Mouse (Mus musculus) midbrain, postnatal 0 days (tissue): ENCODE measurements around the gene Kcnk13. TPM values are rescaled to one million over a fixed set of nuclear protein-coding genes. Genes with fewer than 3 reads are reported as not detected.
"Not testable (repeated sequence)": the region's sequence is repeated elsewhere in the genome, so short reads cannot be mapped to it uniquely, and the experiment has no call there.

Experiments
- ATAC-seq: fragments of 200-750 bp; cut with Nextera tagmentation; 2 replicates; pipeline ENCODE4 v1.8.0; 2017; ENCODE audit warnings: moderate number of reproducible peaks, mild to moderate bottlenecking, moderate TSS enrichment, moderate library complexity; ENCODE audit not compliant: low FRiP score
- DNase-seq: peaks from one replicate; pipeline ENCODE4 v3.0.0-alpha.2; 2015; ENCODE audit warnings: low spot score
- H3K27ac ChIP-seq: fragments of 300-500 bp; sonication (generic); 2 replicates; pipeline ENCODE4 v1.5.1; 2014; ENCODE audit warnings: low read depth, mild to moderate bottlenecking, low read length, mixed read lengths
- H3K27me3 ChIP-seq: fragments of 300-500 bp; sonication (generic); 2 replicates; pipeline ENCODE4 v1.6.1; 2014; ENCODE audit warnings: low read length, control low read depth, mixed read lengths; ENCODE audit not compliant: insufficient read depth
- H3K36me3 ChIP-seq: fragments of 300-500 bp; sonication (generic); 2 replicates; pipeline ENCODE4 v1.6.1; 2014; ENCODE audit warnings: low read length, control low read depth, mixed read lengths; ENCODE audit not compliant: insufficient read depth
- H3K4me1 ChIP-seq: fragments of 300-500 bp; sonication (generic); 2 replicates; pipeline ENCODE4 v1.6.1; 2014; ENCODE audit warnings: mild to moderate bottlenecking, control low read depth, antibody characterized with exemption, low read length, mixed read lengths; ENCODE audit not compliant: insufficient read depth
- H3K4me2 ChIP-seq: fragments of 300-500 bp; sonication (generic); 2 replicates; pipeline ENCODE4 v1.6.1; 2014; ENCODE audit warnings: low read depth, mild to moderate bottlenecking, low read length, mixed read lengths; ENCODE audit not compliant: poor library complexity, severe bottlenecking
- H3K4me3 ChIP-seq: fragments of 300-500 bp; sonication (generic); 2 replicates; pipeline ENCODE4 v1.5.1; 2014; ENCODE audit warnings: low read depth, mild to moderate bottlenecking, low read length, moderate library complexity
- H3K9ac ChIP-seq: fragments of 300-500 bp; sonication (generic); replicated peaks from 2 replicates; pipeline ENCODE4 v1.6.1; 2014; ENCODE audit warnings: mild to moderate bottlenecking, low read length, moderate library complexity, mixed read lengths; ENCODE audit not compliant: poor library complexity, severe bottlenecking
- H3K9me3 ChIP-seq: fragments of 300-500 bp; sonication (generic); 2 replicates; pipeline ENCODE4 v1.6.1; 2016; ENCODE audit warnings: low read length, control low read depth
- CTCF ChIP-seq: IDR thresholded peaks from 2 replicates; pipeline ENCODE4 v1.5.1; 2016; ENCODE audit warnings: antibody characterized with exemption, mild to moderate bottlenecking
- WGBS: fragments of 180-500 bp; shearing (Covaris S2); extraction: QIAGEN DNeasy Blood & Tissue Kit; methylation state at CpG from one replicate; pipeline ENCODE4 v1.1.7; 2014; 5-methylcytosine and 5-hydroxymethylcytosine counted together
- polyA plus RNA-seq: library from polyadenylated mRNA; unstranded; fragments of >200 nt; fragmentation: Nextera tagmentation; extraction: Ambion mirVana; gene quantifications from 2 replicates; pipeline ENCODE4 v1.2.1, GENCODE M21; 2015
- total RNA-seq: library from RNA; depleted of rRNA; stranded (reverse); fragments of >200 nt; gene quantifications from 2 replicates; pipeline ENCODE4 v1.2.3, GENCODE M21; 2014

The Kcnk13 gene
- total and polyA plus RNA-seq, 2 experiments from 2014 or later, result 1.3 to 1.5 TPM

- Histone ChIP-seq H3K4me1 (peaks cover 13% of the 10 kb centered on the region; the same call in 1 of the 2 replicates), H3K9me3 (no peaks in the 10 kb centered on the region), H3K36me3 (no peaks in the 10 kb centered on the region), H3K4me2 (peak overlapping the region; percentile 98), H3K9ac (peak overlapping the region; percentile 59), H3K27ac (no peak overlapping the region), H3K4me3 (peak overlapping the region; percentile 58), H3K27me3 (peaks cover 55% of the 10 kb centered on the region)
- ATAC-seq (no peak), DNase-seq (no peak)
- TF ChIP-seq CTCF, result no peak
- 5% methylated on average over 25 of the region's 25 CpGs for WGBS
Measured at GRCm38 (mm10) chr12:99966116-99966770, 1.9 kb downstream of the Kcnk13 start.

DNA sequence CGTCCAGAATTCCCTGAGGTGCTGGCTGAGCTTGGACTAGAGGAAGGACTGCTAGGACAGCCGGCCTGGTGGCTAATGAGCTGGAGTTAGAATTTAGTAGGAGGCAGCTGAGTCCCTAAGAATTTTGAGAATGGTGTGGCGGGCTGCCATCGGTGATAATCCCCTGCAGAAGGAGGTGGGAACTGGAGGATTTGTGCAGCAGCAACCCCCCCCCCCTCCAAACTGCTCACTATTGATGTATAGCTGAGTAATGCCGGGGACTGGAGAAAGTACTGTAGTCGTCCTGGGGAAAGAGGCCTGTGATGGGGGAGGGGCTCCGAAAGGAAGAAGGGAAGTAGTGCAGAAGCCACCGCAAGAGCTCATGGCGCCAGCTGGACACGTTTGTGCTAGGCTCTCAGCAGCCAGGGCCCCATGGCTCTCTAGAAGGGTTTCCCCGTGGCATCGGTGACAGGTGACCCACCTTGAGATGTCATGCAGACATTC is 2.6 kb downstream of the Kcnk13 start:
- Histone ChIP-seq H3K27me3 (peaks cover 55% of the 10 kb centered on the region), H3K4me1 (peaks cover 13% of the 10 kb centered on the region; the same call in 1 of the 2 replicates), H3K9me3 (no peaks in the 10 kb centered on the region), H3K4me3 (no peak overlapping the region), H3K27ac (no peak overlapping the region), H3K36me3 (no peaks in the 10 kb centered on the region), H3K9ac (no peak overlapping the region), H3K4me2 (peak overlapping the region; percentile 2; the same call in 1 of the 2 replicates)
- WGBS, result 13% methylated on average over 12 of the region's 12 CpGs
- no peak for TF ChIP-seq CTCF
- ATAC-seq (0 out of 2 replicates have a peak, but pooled peaks have one; percentile 25), DNase-seq (peak; percentile 18)

- no peak for DNase-seq
- no peaks in the 10 kb centered on the region for H3K9me3 ChIP-seq
- no peaks in the 10 kb centered on the region for H3K36me3 ChIP-seq
- no peak overlapping the region for H3K27ac ChIP-seq
- no peak overlapping the region for H3K4me3 ChIP-seq
- H3K4me1 ChIP-seq, result peaks cover 6% of the 10 kb centered on the region; the same call in 1 of the 2 replicates
- WGBS, result 78% methylated on average over 4 of the region's 4 CpGs
- peaks cover 36% of the 10 kb centered on the region for H3K27me3 ChIP-seq
- no peak overlapping the region for H3K9ac ChIP-seq
- no peak overlapping the region for H3K4me2 ChIP-seq
- ATAC-seq, result no peak
- no peak for TF ChIP-seq CTCF
Measured at GRCm38 (mm10) chr12:99969906-99970305, 5.6 kb downstream of the Kcnk13 start.

- H3K9me3 ChIP-seq, ATAC-seq, H3K4me1 ChIP-seq, H3K27ac ChIP-seq, H3K9ac ChIP-seq, H3K4me2 ChIP-seq, H3K36me3 ChIP-seq, H3K4me3 ChIP-seq, DNase-seq: not testable (repeated sequence)
- WGBS, result 77% methylated on average over 7 of the region's 7 CpGs
- peaks cover 27% of the 10 kb centered on the region for H3K27me3 ChIP-seq
Measured at GRCm38 (mm10) chr12:99971205-99971894, 7.1 kb downstream of the Kcnk13 start.

DNA sequence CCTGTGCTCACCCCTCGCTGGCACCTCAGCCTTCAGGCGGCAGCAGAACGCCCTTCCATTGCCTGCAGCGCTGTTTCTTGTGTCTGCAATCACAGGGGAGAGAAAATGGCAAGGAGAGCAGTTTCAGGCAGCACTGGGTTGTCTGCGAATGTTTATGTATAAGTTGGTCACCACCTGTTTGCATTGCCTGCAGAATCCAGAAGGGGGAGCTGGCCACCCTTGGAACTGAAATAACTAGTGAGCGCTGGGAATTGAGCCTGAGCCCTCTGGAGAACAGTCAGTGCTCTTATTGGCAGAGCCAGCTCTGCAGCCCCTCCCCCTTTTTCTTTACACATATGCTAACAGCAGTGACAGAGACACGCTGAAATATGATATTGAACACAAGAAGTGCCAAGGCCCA is 8.5 kb downstream of the Kcnk13 start:
- H3K36me3 ChIP-seq, result no peaks in the 10 kb centered on the region
- H3K9ac ChIP-seq, result no peak overlapping the region
- H3K4me2 ChIP-seq, result no peak overlapping the region
- DNase-seq (no peak), ATAC-seq (no peak)
- H3K4me3 ChIP-seq, result no peak overlapping the region
- H3K27ac ChIP-seq, result no peak overlapping the region
- peaks cover 19% of the 10 kb centered on the region for H3K27me3 ChIP-seq
- H3K4me1 ChIP-seq, result no peaks in the 10 kb centered on the region
- peak; percentile 25; the same call in 1 of the 2 replicates for TF ChIP-seq CTCF
- H3K9me3 ChIP-seq, result no peaks in the 10 kb centered on the region
- WGBS, result 60% methylated on average over 7 of the region's 7 CpGs

DNA sequence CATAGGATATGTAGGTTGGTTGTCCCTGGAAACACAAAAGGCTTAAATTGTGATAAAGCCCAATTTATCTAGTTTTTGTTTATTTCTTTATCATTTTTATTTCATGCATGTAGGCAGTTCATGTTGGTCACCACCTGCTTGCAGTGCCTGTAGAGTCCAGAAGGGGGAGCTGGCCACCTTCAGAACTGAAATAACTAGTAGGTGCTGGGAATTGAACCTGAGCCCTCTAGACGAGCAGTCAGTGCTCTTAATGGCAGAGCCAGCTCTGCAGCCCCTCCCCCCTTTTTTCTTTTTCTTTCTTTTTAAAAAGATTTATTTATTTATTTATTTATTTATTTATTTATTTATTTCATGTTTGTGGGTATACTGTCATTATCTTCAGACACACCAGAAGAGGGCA is 9.4 kb downstream of the Kcnk13 start:
- Histone ChIP-seq H3K27me3 (peaks cover 14% of the 10 kb centered on the region), H3K4me3 (no peak overlapping the region), H3K27ac (no peak overlapping the region), H3K36me3 (no peaks in the 10 kb centered on the region), H3K4me1 (no peaks in the 10 kb centered on the region), H3K9me3 (no peaks in the 10 kb centered on the region), H3K9ac (no peak overlapping the region), H3K4me2 (no peak overlapping the region)
- ATAC-seq (no peak), DNase-seq (no peak)
- 78% methylated on average over 1 of the region's 1 CpGs for WGBS
- TF ChIP-seq CTCF, result peak; percentile 48
